Mouse (Mus musculus): ENCODE measurements around the gene C3. TPM values are rescaled to one million over a fixed set of nuclear protein-coding genes. Genes with fewer than 3 reads are reported as not detected.
A peak's percentile ranks its signal among the peaks of the same experiment; 100 is the strongest.

C3 gene
- polyA plus RNA-seq, 2 experiments = 0.52 to 0.85 TPM

DNA sequence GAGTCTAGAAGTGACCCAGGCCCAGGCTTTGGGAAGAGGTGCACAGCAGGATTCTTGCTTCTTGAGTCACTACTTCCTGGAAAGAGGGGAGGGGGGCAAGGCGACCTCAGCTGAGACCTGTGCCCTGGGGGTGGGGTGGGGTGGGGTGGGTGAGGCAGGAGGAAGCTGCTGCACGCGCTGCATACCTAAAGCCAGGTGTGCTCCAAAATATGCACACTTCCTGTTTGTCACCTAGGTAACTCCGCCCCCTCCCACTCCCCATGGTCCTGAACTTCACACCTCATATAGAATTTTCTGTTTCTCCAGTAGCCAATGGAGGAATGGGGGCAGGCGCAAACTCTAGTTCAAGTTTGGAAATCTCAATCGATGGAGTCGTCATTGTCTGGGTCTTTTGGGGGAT is 45.9 kb upstream of the C3 start:
- Histone ChIP-seq H3K4me1 (ENCODE audit: control insufficient read depth, insufficient read depth, low read length) (peaks cover 7% of the 10 kb centered on the region), H3K27ac (replicated peaks; ENCODE audit: low read depth, low read length) (no peak overlapping the region), H3K4me3 (replicated peaks; ENCODE audit: low read length) (no peak overlapping the region), H3K27me3 (ENCODE audit: control insufficient read depth, insufficient read depth, low read length) (peaks cover 25% of the 10 kb centered on the region), H3K4me2 (replicated peaks; ENCODE audit: low read depth, low read length, severe bottlenecking) (no peak overlapping the region), H3K36me3 (ENCODE audit: control insufficient read depth, insufficient read depth, low read length) (no peaks in the 10 kb centered on the region), H3K9ac (ENCODE audit: low read depth, low read length, severe bottlenecking) (no peak overlapping the region), H3K9me3 (ENCODE audit: control insufficient read depth, low read length) (no peaks in the 10 kb centered on the region)
- ATAC-seq (ENCODE audit: low FRiP score, low read depth) (no peak), DNase-seq (ENCODE audit: low spot score) (no peak)
- WGBS = 32% methylated on average over 7 of the region's 7 CpGs
- no peak for TF ChIP-seq POLR2A (IDR thresholded peaks at IDR 0.05; ENCODE audit: borderline replicate concordance, extremely low read depth, insufficient read depth, insufficient read length)

DNA sequence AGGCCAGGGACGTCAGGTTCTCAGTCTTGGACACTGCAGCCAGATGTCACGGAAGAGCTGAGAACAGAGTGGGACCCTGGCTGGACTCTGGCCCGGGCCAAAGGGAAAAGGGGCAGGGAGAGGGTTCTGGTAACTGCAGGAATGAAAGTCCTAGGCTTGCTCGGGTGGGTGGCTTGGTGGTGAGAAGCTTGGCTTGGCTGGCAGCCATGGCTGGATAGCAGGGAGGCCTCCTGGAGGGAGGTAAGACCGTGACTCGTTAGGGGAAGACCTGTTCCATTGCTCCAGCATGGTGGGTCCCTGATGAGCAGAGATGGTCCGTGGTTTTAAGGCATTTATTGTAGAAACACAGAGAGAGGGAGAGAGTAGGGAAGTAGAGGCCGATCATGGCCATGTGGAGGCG is 43.4 kb upstream of the C3 start:
- Histone ChIP-seq H3K4me1 (ENCODE audit: control insufficient read depth, insufficient read depth, low read length) (peaks cover 6% of the 10 kb centered on the region), H3K9ac (ENCODE audit: low read depth, low read length, severe bottlenecking) (no peak overlapping the region), H3K27ac (replicated peaks; ENCODE audit: low read depth, low read length) (no peak overlapping the region), H3K4me3 (replicated peaks; ENCODE audit: low read length) (no peak overlapping the region), H3K27me3 (ENCODE audit: control insufficient read depth, insufficient read depth, low read length) (peaks cover 24% of the 10 kb centered on the region), H3K4me2 (replicated peaks; ENCODE audit: low read depth, low read length, severe bottlenecking) (no peak overlapping the region), H3K9me3 (ENCODE audit: control insufficient read depth, low read length) (no peaks in the 10 kb centered on the region), H3K36me3 (ENCODE audit: control insufficient read depth, insufficient read depth, low read length) (no peaks in the 10 kb centered on the region)
- no peak for DNase-seq (ENCODE audit: low spot score)
- no peak for TF ChIP-seq POLR2A (IDR thresholded peaks at IDR 0.05; ENCODE audit: borderline replicate concordance, extremely low read depth, insufficient read depth, insufficient read length)
- ATAC-seq (ENCODE audit: low FRiP score, low read depth) = no peak
- 63% methylated on average over 9 of the region's 9 CpGs for WGBS

DNA sequence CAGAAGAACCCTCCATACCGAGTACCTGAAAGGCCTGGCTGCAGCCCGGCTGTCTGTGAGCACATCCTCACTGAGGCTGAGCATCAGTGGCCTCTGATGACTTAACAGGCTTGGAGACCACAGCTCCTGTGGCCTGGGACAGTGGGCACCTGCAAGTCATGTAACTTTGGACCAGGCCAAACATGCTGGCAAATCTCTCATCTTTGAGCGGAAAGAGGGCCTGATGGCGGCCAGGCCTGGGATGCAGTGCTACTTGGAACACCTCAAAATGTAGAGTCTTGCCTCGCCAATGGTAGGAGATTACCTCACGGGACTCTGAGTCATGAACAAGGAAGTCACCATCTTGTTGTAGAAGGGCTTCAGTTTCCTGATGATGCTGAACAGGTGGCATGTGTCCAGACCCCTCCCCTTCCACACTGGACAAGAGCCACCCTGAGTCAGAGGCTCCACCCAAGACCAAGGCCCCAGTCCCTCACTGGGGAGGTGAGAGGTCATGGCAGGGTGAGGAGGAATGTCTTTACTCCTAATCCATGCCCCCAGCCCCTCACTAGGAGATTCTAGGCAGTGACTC is 39.7 kb upstream of the C3 start:
- no peak for DNase-seq (ENCODE audit: low spot score)
- H3K4me3 ChIP-seq (replicated peaks; ENCODE audit: low read length) = no peak overlapping the region
- H3K9me3 ChIP-seq (ENCODE audit: control insufficient read depth, low read length) = no peaks in the 10 kb centered on the region
- H3K36me3 ChIP-seq (ENCODE audit: control insufficient read depth, insufficient read depth, low read length) = peaks cover 16% of the 10 kb centered on the region
- H3K27ac ChIP-seq (replicated peaks; ENCODE audit: low read depth, low read length) = no peak overlapping the region
- ATAC-seq (ENCODE audit: low FRiP score, low read depth) = no peak
- no peak overlapping the region for H3K4me2 ChIP-seq (replicated peaks; ENCODE audit: low read depth, low read length, severe bottlenecking)
- H3K9ac ChIP-seq (ENCODE audit: low read depth, low read length, severe bottlenecking) = no peak overlapping the region
- H3K4me1 ChIP-seq (ENCODE audit: control insufficient read depth, insufficient read depth, low read length) = 0 out of 2 replicates have a peak, but pooled peaks cover 5% of the 10 kb centered on the region
- no peaks in the 10 kb centered on the region for H3K27me3 ChIP-seq (ENCODE audit: control insufficient read depth, insufficient read depth, low read length)
- WGBS = 82% methylated on average over 6 of the region's 6 CpGs
- TF ChIP-seq POLR2A (IDR thresholded peaks at IDR 0.05; ENCODE audit: borderline replicate concordance, extremely low read depth, insufficient read depth, insufficient read length) = no peak

DNA sequence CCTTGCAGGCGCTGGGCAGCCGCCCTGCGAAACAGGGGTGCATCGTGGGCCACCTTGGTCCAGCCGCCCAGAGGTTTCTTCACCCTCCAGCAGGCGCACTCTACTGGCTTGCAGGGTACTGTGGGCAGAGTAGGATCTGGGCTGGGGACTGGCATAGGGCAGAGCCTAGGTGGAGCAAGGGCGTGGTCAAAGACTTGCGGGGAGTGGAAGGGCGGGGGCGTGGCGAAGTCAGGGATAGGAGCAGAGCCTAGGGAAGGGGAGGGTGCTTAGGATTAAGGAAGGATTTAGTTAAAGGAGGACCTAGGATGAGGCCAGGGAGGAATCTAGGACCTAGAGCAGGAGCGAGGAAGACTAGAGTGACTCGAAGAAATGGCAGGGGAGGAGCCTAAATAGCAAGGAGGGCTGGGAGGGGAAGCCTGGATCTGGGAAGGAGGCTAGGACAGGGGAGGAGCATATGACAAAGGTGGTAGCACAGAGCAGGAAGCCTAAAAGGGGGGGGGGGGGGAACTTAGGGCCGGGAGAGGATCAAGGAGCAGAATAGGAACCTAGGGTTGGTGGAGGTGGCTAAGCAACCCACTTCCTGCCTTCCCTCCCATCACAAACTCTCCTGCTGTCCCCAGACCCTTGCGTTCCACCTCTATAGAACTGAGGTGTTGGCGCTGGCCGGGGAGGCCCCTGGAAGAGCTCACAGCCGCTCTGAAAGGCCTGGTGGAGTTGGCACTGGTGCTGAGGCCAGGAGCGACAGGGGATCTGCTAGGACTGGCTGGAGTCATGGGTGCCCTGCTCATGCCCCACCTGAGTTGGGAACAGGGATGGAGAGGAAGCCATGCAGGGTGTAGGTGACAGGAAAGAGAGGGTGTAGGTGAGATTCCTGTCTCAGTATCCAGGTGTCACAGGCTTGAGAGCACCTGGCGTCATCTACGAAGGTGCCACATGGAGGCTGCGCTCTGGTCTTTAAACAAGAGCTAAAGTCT is 37.3 kb upstream of the C3 start:
- ATAC-seq (ENCODE audit: low FRiP score, low read depth) (peak; percentile 69), DNase-seq (ENCODE audit: low spot score) (peak; percentile 31)
- H3K27ac ChIP-seq (replicated peaks; ENCODE audit: low read depth, low read length) = no peak overlapping the region; the same call in 1 of the 2 replicates
- TF ChIP-seq POLR2A (IDR thresholded peaks at IDR 0.05; ENCODE audit: borderline replicate concordance, extremely low read depth, insufficient read depth, insufficient read length) = no peak
- no peaks in the 10 kb centered on the region for H3K9me3 ChIP-seq (ENCODE audit: control insufficient read depth, low read length)
- no peak overlapping the region for H3K9ac ChIP-seq (ENCODE audit: low read depth, low read length, severe bottlenecking)
- peaks cover 38% of the 10 kb centered on the region for H3K36me3 ChIP-seq (ENCODE audit: control insufficient read depth, insufficient read depth, low read length)
- 0 out of 2 replicates have a peak, but pooled peaks cover 5% of the 10 kb centered on the region for H3K4me1 ChIP-seq (ENCODE audit: control insufficient read depth, insufficient read depth, low read length)
- no peaks in the 10 kb centered on the region for H3K27me3 ChIP-seq (ENCODE audit: control insufficient read depth, insufficient read depth, low read length)
- H3K4me2 ChIP-seq (replicated peaks; ENCODE audit: low read depth, low read length, severe bottlenecking) = peak overlapping the region; percentile 32
- WGBS = 25% methylated on average over 21 of the region's 22 CpGs
- H3K4me3 ChIP-seq (replicated peaks; ENCODE audit: low read length) = peak overlapping the region; percentile 11

DNA sequence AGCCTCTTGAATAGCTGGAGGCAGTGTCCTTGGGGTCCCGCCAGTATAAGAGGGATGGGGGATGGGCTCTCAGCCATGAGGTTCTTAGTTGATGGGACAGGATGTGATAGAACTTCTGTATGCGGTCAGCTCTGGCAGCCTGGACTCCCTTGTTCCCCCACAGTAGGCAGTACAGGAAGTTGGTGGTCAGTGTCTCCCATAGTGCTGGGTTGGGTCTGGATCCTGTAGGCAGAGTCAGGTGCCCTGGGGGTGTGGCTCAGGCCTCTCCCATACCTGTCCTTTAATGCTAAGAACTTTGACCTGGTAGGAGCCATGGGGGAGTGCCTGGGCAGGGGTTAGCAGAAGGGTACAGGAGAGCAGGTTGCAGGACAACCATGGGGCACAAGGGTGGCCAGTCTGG is 36.2 kb upstream of the C3 start:
- DNase-seq (ENCODE audit: low spot score) = no peak
- Histone ChIP-seq H3K4me2 (replicated peaks; ENCODE audit: low read depth, low read length, severe bottlenecking) (no peak overlapping the region), H3K9ac (ENCODE audit: low read depth, low read length, severe bottlenecking) (no peak overlapping the region), H3K9me3 (ENCODE audit: control insufficient read depth, low read length) (no peaks in the 10 kb centered on the region), H3K4me3 (replicated peaks; ENCODE audit: low read length) (no peak overlapping the region), H3K4me1 (ENCODE audit: control insufficient read depth, insufficient read depth, low read length) (0 out of 2 replicates have a peak, but pooled peaks cover 5% of the 10 kb centered on the region), H3K27ac (replicated peaks; ENCODE audit: low read depth, low read length) (no peak overlapping the region), H3K36me3 (ENCODE audit: control insufficient read depth, insufficient read depth, low read length) (peaks cover 49% of the 10 kb centered on the region), H3K27me3 (ENCODE audit: control insufficient read depth, insufficient read depth, low read length) (no peaks in the 10 kb centered on the region)
- TF ChIP-seq POLR2A (IDR thresholded peaks at IDR 0.05; ENCODE audit: borderline replicate concordance, extremely low read depth, insufficient read depth, insufficient read length) = no peak
- WGBS = 84% methylated on average over 2 of the region's 2 CpGs
- no peak for ATAC-seq (ENCODE audit: low FRiP score, low read depth)
